Mouse (Mus musculus) granulocyte monocyte progenitor cell, adult 5-6 weeks (primary cell): Measurements from ENCODE around the gene Ggt6. TPM values are rescaled to one million over a fixed set of nuclear protein-coding genes. Genes with fewer than 3 reads are reported as not detected.

Source experiments
- ATAC-seq: replicated peaks from 2 replicates; pipeline ENCODE4 v1.8.0; 2016; ENCODE audit warnings: mild to moderate bottlenecking, moderate TSS enrichment, inconsistent platforms; ENCODE audit not compliant: poor library complexity, severe bottlenecking
- total RNA-seq, 2 experiments: library from RNA; stranded (forward) in 1 of 2; stranded (reverse) in 1 of 2; fragments of 200-712, 200-1000 nt in 1 of 2; fragments of >200 nt in 1 of 2; fragmentation: Nextera tagmentation in 1 of 2; gene quantifications; 2 replicates each; pipeline ENCODE4 v1.2.3; 2014 to 2017

The Ggt6 gene
- total RNA-seq (2014; fragmentation: Nextera tagmentation) (not detected in 2 replicates), total RNA-seq (2017) (not detected in 2 replicates)

- no peak for ATAC-seq
These were observed at the start of gene Ggt6 for GRCm38 (mm10) chr11:72434963-72435693. Gene Ggt6, plus strand, starts transcription at chr11:72435526.

GRCm38 (mm10) chr11:72388113-72388529, 47.2 kb upstream of the Ggt6 start:
- no peak for ATAC-seq

GRCm38 (mm10) chr11:72389407-72390142, 45.8 kb upstream of the Ggt6 start:
- ATAC-seq = no peak

GRCm38 (mm10) chr11:72391181-72391580, 44.1 kb upstream of the Ggt6 start:
- no peak for ATAC-seq

- no peak for ATAC-seq
These were observed 42.1 kb upstream of the Ggt6 start for GRCm38 (mm10) chr11:72393243-72393642.

GRCm38 (mm10) chr11:72393669-72394068, 41.7 kb upstream of the Ggt6 start:
- ATAC-seq = no peak

GRCm38 (mm10) chr11:72394694-72395093, 40.6 kb upstream of the Ggt6 start:
- ATAC-seq = no peak

- ATAC-seq = no peak
These were observed 39.7 kb upstream of the Ggt6 start for GRCm38 (mm10) chr11:72395652-72396051.

- ATAC-seq = no peak
These were observed 38.7 kb upstream of the Ggt6 start for GRCm38 (mm10) chr11:72396621-72397020.

GRCm38 (mm10) chr11:72397072-72397471, 38.3 kb upstream of the Ggt6 start:
- ATAC-seq = no peak

- ATAC-seq = no peak
These were observed 37.4 kb upstream of the Ggt6 start for GRCm38 (mm10) chr11:72397811-72398525.

- no peak for ATAC-seq
These were observed 34.3 kb upstream of the Ggt6 start for GRCm38 (mm10) chr11:72401068-72401467.

GRCm38 (mm10) chr11:72402017-72402416, 33.3 kb upstream of the Ggt6 start:
- ATAC-seq = no peak

- no peak for ATAC-seq
These were observed 32.4 kb upstream of the Ggt6 start for GRCm38 (mm10) chr11:72402969-72403368.

GRCm38 (mm10) chr11:72405532-72405931, 29.8 kb upstream of the Ggt6 start:
- no peak for ATAC-seq

- no peak for ATAC-seq
These were observed 29.1 kb upstream of the Ggt6 start for GRCm38 (mm10) chr11:72406079-72406675.

GRCm38 (mm10) chr11:72407081-72407480, 28.2 kb upstream of the Ggt6 start:
- ATAC-seq = no peak

GRCm38 (mm10) chr11:72407574-72407973, 27.8 kb upstream of the Ggt6 start:
- ATAC-seq = no peak

- ATAC-seq = no peak
These were observed 26.7 kb upstream of the Ggt6 start for GRCm38 (mm10) chr11:72408451-72409170.
